Mouse (Mus musculus) MEL (cell line): ENCODE data around the gene Necab3. TPM values are rescaled to one million over a fixed set of nuclear protein-coding genes. Genes with fewer than 3 reads are reported as not detected.

Experiments used
- DNase-seq: peaks from one replicate; pipeline ENCODE4 v3.0.0; 2011; ENCODE audit warnings: low read depth, low spot score
- H3K27ac ChIP-seq: 2 replicates; pipeline ENCODE4 v1.5.1; 2012; ENCODE audit warnings: low read depth, mild to moderate bottlenecking, control low read depth, low read length, moderate library complexity; ENCODE audit not compliant: control insufficient read depth
- H3K27me3 ChIP-seq, 2 experiments: fragments of 150-350 bp in 1 of 2; sonication (generic) in 1 of 2; 2 replicates each; pipeline ENCODE4 v1.6.1; 2012; ENCODE audit warnings: low read length in 2 of 2, mild to moderate bottlenecking in 2 of 2, improper control_type of control experiment in 1 of 2, moderate library complexity in 1 of 2; ENCODE audit not compliant: insufficient read depth in 2 of 2, control insufficient read depth in 1 of 2
- H3K36me3 ChIP-seq, 2 experiments: 2 replicates each; pipeline ENCODE4 v1.6.1; 2012 to 2014; ENCODE audit warnings: low read length in 2 of 2, improper control_type of control experiment in 1 of 2, inconsistent platforms in 1 of 2, mild to moderate bottlenecking in 1 of 2; ENCODE audit not compliant: insufficient read depth in 2 of 2, control insufficient read depth in 1 of 2
- H3K4me1 ChIP-seq, 2 experiments: fragments of 150-350 bp in 1 of 2; sonication (generic) in 1 of 2; 2 replicates each; pipeline ENCODE4 v1.6.1; 2012; ENCODE audit warnings: low read length in 2 of 2, improper control_type of control experiment in 1 of 2, mild to moderate bottlenecking in 1 of 2; ENCODE audit not compliant: insufficient read depth in 2 of 2, control insufficient read depth in 1 of 2
- H3K4me3 ChIP-seq, 2 experiments: fragments of 150-350 bp in 1 of 2; sonication (generic) in 1 of 2; 2 replicates each; pipeline ENCODE4 v1.5.1; 2012; ENCODE audit warnings: low read depth in 2 of 2, low read length in 2 of 2, mild to moderate bottlenecking in 2 of 2, moderate library complexity in 2 of 2, control low read depth in 1 of 2, improper control_type of control experiment in 1 of 2; ENCODE audit not compliant: control insufficient read depth in 1 of 2, insufficient read depth in 1 of 2
- H3K79me2 ChIP-seq: 2 replicates; pipeline ENCODE4 v1.6.1; 2012; ENCODE audit warnings: mild to moderate bottlenecking, low read length, moderate library complexity; ENCODE audit not compliant: control insufficient read depth, poor library complexity, insufficient read depth
- H3K9ac ChIP-seq: 2 replicates; pipeline ENCODE4 v1.6.1; 2012; ENCODE audit warnings: low read depth, mild to moderate bottlenecking, control low read depth, low read length, moderate library complexity; ENCODE audit not compliant: control insufficient read depth, poor library complexity, severe bottlenecking
- H3K9me3 ChIP-seq: fragments of 150-350 bp; sonication (generic); replicated peaks from 2 replicates; pipeline ENCODE4 v1.6.1; 2012; ENCODE audit warnings: mild to moderate bottlenecking, low read length, improper control_type of control experiment, moderate library complexity; ENCODE audit not compliant: insufficient read depth
- BHLHE40 ChIP-seq: IDR thresholded peaks from 2 replicates; pipeline ENCODE4 v1.6.1; 2012; ENCODE audit warnings: low read depth, mild to moderate bottlenecking, inconsistent platforms, low read length, improper control_type of control experiment, borderline replicate concordance
- CHD1 ChIP-seq: IDR thresholded peaks from 2 replicates; pipeline ENCODE4 v1.6.1; 2012; ENCODE audit warnings: low read depth, mild to moderate bottlenecking, inconsistent platforms, low read length, improper control_type of control experiment
- CHD2 ChIP-seq: IDR thresholded peaks from 2 replicates; pipeline ENCODE4 v1.6.1; 2011; ENCODE audit warnings: low read length, improper control_type of control experiment
- CTCF ChIP-seq, 3 experiments: IDR thresholded peaks in 2 of 3; conservative IDR thresholded peaks in 1 of 3; 2 replicates each; pipeline ENCODE4 v1.5.1; 2011 to 2012; ENCODE audit warnings: low read length in 3 of 3, low read depth in 2 of 3, mild to moderate bottlenecking in 2 of 3, improper control_type of control experiment in 1 of 3, inconsistent platforms in 1 of 3, mixed read lengths in 1 of 3, moderate library complexity in 1 of 3; ENCODE audit not compliant: control insufficient read depth in 1 of 3, insufficient read depth in 1 of 3, poor library complexity in 1 of 3, severe bottlenecking in 1 of 3
- E2F4 ChIP-seq: IDR thresholded peaks from 2 replicates; pipeline ENCODE4 v1.6.1; 2011; ENCODE audit warnings: low read depth, low read length, improper control_type of control experiment, borderline replicate concordance
- EP300 ChIP-seq, 2 experiments: IDR thresholded peaks; 2 replicates each; pipeline ENCODE4 v1.6.1; 2011; ENCODE audit warnings: improper control_type of control experiment in 2 of 2, low read length in 2 of 2, low read depth in 1 of 2, mild to moderate bottlenecking in 1 of 2
- ETS1 ChIP-seq: IDR thresholded peaks from 2 replicates; pipeline ENCODE4 v1.6.1; 2012; ENCODE audit warnings: low read depth, mild to moderate bottlenecking, inconsistent platforms, low read length, improper control_type of control experiment, moderate library complexity
- GATA1 ChIP-seq: IDR thresholded peaks from 2 replicates; pipeline ENCODE4 v1.6.1; 2011; ENCODE audit warnings: low read depth, low read length, improper control_type of control experiment
- HCFC1 ChIP-seq: IDR thresholded peaks from 2 replicates; pipeline ENCODE4 v1.6.1; 2012; ENCODE audit warnings: low read depth, mild to moderate bottlenecking, inconsistent platforms, low read length, improper control_type of control experiment, moderate library complexity
- JUND ChIP-seq: IDR thresholded peaks from 2 replicates; pipeline ENCODE4 v1.6.1; 2011; ENCODE audit warnings: low read depth, mild to moderate bottlenecking, improper control_type of control experiment, low read length
- KAT2A ChIP-seq: conservative IDR thresholded peaks from 2 replicates; pipeline ENCODE4 v1.6.1; 2012; ENCODE audit warnings: low read depth, low read length, improper control_type of control experiment, inconsistent platforms
- MAFK ChIP-seq: IDR thresholded peaks from 2 replicates; pipeline ENCODE4 v1.6.1; 2011; ENCODE audit warnings: low read depth, mild to moderate bottlenecking, low read length, improper control_type of control experiment, borderline replicate concordance
- MAX ChIP-seq: IDR thresholded peaks from 2 replicates; pipeline ENCODE4 v1.6.1; 2011; ENCODE audit warnings: low read length, improper control_type of control experiment
- MAZ ChIP-seq: IDR thresholded peaks from 2 replicates; pipeline ENCODE4 v1.6.1; 2012; ENCODE audit warnings: low read depth, mild to moderate bottlenecking, inconsistent platforms, low read length, improper control_type of control experiment
- MXI1 ChIP-seq: IDR thresholded peaks from 2 replicates; pipeline ENCODE4 v1.6.1; 2011; ENCODE audit warnings: mild to moderate bottlenecking, low read depth, low read length, improper control_type of control experiment
- MYB ChIP-seq: IDR thresholded peaks from 2 replicates; pipeline ENCODE4 v1.6.1; 2011; ENCODE audit warnings: mild to moderate bottlenecking, low read depth, low read length, improper control_type of control experiment
- MYC ChIP-seq: IDR thresholded peaks from 2 replicates; pipeline ENCODE4 v1.6.1; 2011; ENCODE audit warnings: low read depth, mild to moderate bottlenecking, low read length, improper control_type of control experiment, moderate library complexity
- NELFE ChIP-seq: IDR thresholded peaks from 2 replicates; pipeline ENCODE4 v1.6.1; 2011; ENCODE audit warnings: low read depth, low read length, improper control_type of control experiment
- NRF1 ChIP-seq: IDR thresholded peaks from 2 replicates; pipeline ENCODE4 v1.6.1; 2014; ENCODE audit warnings: low read depth, mild to moderate bottlenecking, inconsistent platforms, low read length, improper control_type of control experiment, moderate library complexity; ENCODE audit not compliant: poor library complexity, insufficient read depth, severe bottlenecking
- POLR2A ChIP-seq, 2 experiments: IDR thresholded peaks; 2 replicates each; pipeline ENCODE4 v1.6.1; 2011 to 2012; ENCODE audit warnings: low read length in 2 of 2, mild to moderate bottlenecking in 2 of 2, control low read depth in 1 of 2, improper control_type of control experiment in 1 of 2, low read depth in 1 of 2, moderate library complexity in 1 of 2; ENCODE audit not compliant: control insufficient read depth in 1 of 2, insufficient read depth in 1 of 2, poor library complexity in 1 of 2
- POLR2AphosphoS2 ChIP-seq: IDR thresholded peaks from 2 replicates; pipeline ENCODE4 v1.6.1; 2011; ENCODE audit warnings: low read length, improper control_type of control experiment
- POLR2AphosphoS5 ChIP-seq: IDR thresholded peaks from 2 replicates; pipeline ENCODE4 v1.6.1; 2012; ENCODE audit warnings: low read depth, borderline replicate concordance, mild to moderate bottlenecking, inconsistent platforms, low read length, moderate library complexity, mixed read lengths
- RCOR1 ChIP-seq: IDR thresholded peaks from 2 replicates; pipeline ENCODE4 v1.6.1; 2012; ENCODE audit warnings: low read depth, mild to moderate bottlenecking, inconsistent platforms, low read length, improper control_type of control experiment
- SMC3 ChIP-seq: IDR thresholded peaks from 2 replicates; pipeline ENCODE4 v1.6.1; 2011; ENCODE audit warnings: low read depth, low read length, improper control_type of control experiment
- TBP ChIP-seq: IDR thresholded peaks from 2 replicates; pipeline ENCODE4 v1.8.0; 2011; ENCODE audit warnings: low read depth, low read length, improper control_type of control experiment
- TCF12 ChIP-seq: IDR thresholded peaks from 2 replicates; pipeline ENCODE4 v1.6.1; 2014; ENCODE audit warnings: low read depth, mild to moderate bottlenecking, inconsistent platforms, low read length, improper control_type of control experiment, moderate library complexity
- UBTF ChIP-seq: IDR thresholded peaks from 2 replicates; pipeline ENCODE4 v1.6.1; 2012; ENCODE audit warnings: low read depth, mild to moderate bottlenecking, inconsistent platforms, low read length, improper control_type of control experiment, moderate library complexity, borderline replicate concordance; ENCODE audit not compliant: insufficient read depth
- USF1 ChIP-seq: IDR thresholded peaks from 2 replicates; pipeline ENCODE4 v1.6.1; 2014; ENCODE audit warnings: low read depth, mild to moderate bottlenecking, inconsistent platforms, low read length, improper control_type of control experiment, moderate library complexity
- USF2 ChIP-seq, 2 experiments: IDR thresholded peaks; 2 replicates each; pipeline ENCODE4 v1.6.1; 2011 to 2012; ENCODE audit warnings: improper control_type of control experiment in 2 of 2, low read length in 2 of 2, borderline replicate concordance in 1 of 2, inconsistent platforms in 1 of 2, low read depth in 1 of 2, mild to moderate bottlenecking in 1 of 2; ENCODE audit not compliant: insufficient read depth in 1 of 2
- ZC3H11A ChIP-seq: IDR thresholded peaks from 2 replicates; pipeline ENCODE4 v1.6.1; 2012; ENCODE audit warnings: low read depth, mild to moderate bottlenecking, inconsistent platforms, low read length, improper control_type of control experiment
- ZNF384 ChIP-seq: IDR thresholded peaks from 2 replicates; pipeline ENCODE4 v1.6.1; 2012; ENCODE audit warnings: low read depth, mild to moderate bottlenecking, inconsistent platforms, low read length, improper control_type of control experiment
- polyA plus RNA-seq, 2 experiments: library from polyadenylated mRNA; stranded (reverse) in 1 of 2; unstranded in 1 of 2; fragments of >175 nt in 1 of 2; fragments of >200 nt in 1 of 2; gene quantifications; 2 replicates each; pipeline versions ENCODE4 v1.2.1 to v1.2.4; 2012; ENCODE audit warnings: low replicate concordance in 2 of 2, low read depth in 1 of 2; ENCODE audit not compliant: insufficient read length in 2 of 2, insufficient read depth in 1 of 2, missing spikeins in 1 of 2
- total RNA-seq: library from RNA; depleted of rRNA; stranded (reverse); fragments of 300-350 nt; gene quantifications from 2 replicates; pipeline ENCODE4 v1.2.3, GENCODE M21; 2012

The Necab3 gene
- total and polyA plus RNA-seq, 3 experiments: 4.0 to 12.1 TPM; not detected in 1

GRCm38 (mm10) chr2:154569836-154570286 lies 11.2 kb upstream of the Necab3 start, which contains the start of gene E2f1:
Gene E2f1 (minus strand): TSS chr2:154569892.
- no peaks in the 10 kb centered on the region for H3K9me3 ChIP-seq

GRCm38 (mm10) chr2:154569071-154569748 lies 10.5 kb upstream of the Necab3 start:
- Histone ChIP-seq H3K27ac (peak overlapping the region; percentile 98), H3K4me3 (peak overlapping the region; percentile 68 to 72), H3K4me1 (peaks cover 0 to 23% of the 10 kb centered on the region in 2 experiments; a peak in 3 of 4 replicates), H3K9me3 (no peaks in the 10 kb centered on the region), H3K9ac (peak overlapping the region; percentile 86), H3K79me2 (peaks cover 32% of the 10 kb centered on the region), H3K27me3 (no peaks in the 10 kb centered on the region), H3K36me3 (peaks cover 0 to 23% of the 10 kb centered on the region in 2 experiments; a peak in 2 of 4 replicates)
- peak; percentile 96 for DNase-seq
- TF ChIP-seq HCFC1: peak; percentile 70
- TF ChIP-seq GATA1: peak; percentile 73
- no peak for TF ChIP-seq UBTF
- TF ChIP-seq POLR2AphosphoS5: peak; percentile 68; the same call in 1 of the 2 replicates
- TF ChIP-seq CTCF (IDR thresholded peaks at IDR 0.05 in 2 of 3, conservative IDR thresholded peaks at IDR 0.05 in 1 of 3; ENCODE audit: control insufficient read depth in 1 of 3, insufficient read depth in 1 of 3, low read depth in 2 of 3, low read length in 3 of 3, poor library complexity in 1 of 3, severe bottlenecking in 1 of 3): no peak
- TF ChIP-seq USF2 (IDR thresholded peaks at IDR 0.05; ENCODE audit: borderline replicate concordance in 1 of 2, insufficient read depth in 1 of 2, low read depth in 1 of 2, low read length in 2 of 2): peak; percentile 47 to 90; a peak in 3 of 4 replicates
- peak; percentile 63; the same call in 1 of the 2 replicates for TF ChIP-seq POLR2AphosphoS2
- peak; percentile 99 for TF ChIP-seq BHLHE40
- TF ChIP-seq TCF12: peak; percentile 79
- TF ChIP-seq CHD1: no peak; the same call in 1 of the 2 replicates
- peak; percentile 51 for TF ChIP-seq TBP
- peak; percentile 63 to 81 for TF ChIP-seq EP300 (IDR thresholded peaks at IDR 0.05; ENCODE audit: low read depth in 1 of 2, low read length in 2 of 2)
- no peak for TF ChIP-seq CHD2
- peak; percentile 92 for TF ChIP-seq ETS1
- TF ChIP-seq ZNF384: no peak
- TF ChIP-seq MYB: 0 out of 2 replicates have a peak, but pooled peaks have one; percentile 20
- peak; percentile 97 for TF ChIP-seq MXI1
- no peak; the same call in 1 of the 2 replicates for TF ChIP-seq SMC3

More at GRCm38 (mm10) chr2:154569836-154570286, 11.2 kb upstream of the Necab3 start, which contains the start of gene E2f1:
- peaks cover 32% of the 10 kb centered on the region for H3K79me2 ChIP-seq
- peak within 1 kb of the TSS; percentile 98 for H3K27ac ChIP-seq
- peaks cover 0 to 23% of the 10 kb centered on the region in 2 experiments; a peak in 3 of 4 replicates for H3K4me1 ChIP-seq
- peak within 1 kb of the TSS; percentile 68 to 72 for H3K4me3 ChIP-seq
- no peaks in the 10 kb centered on the region for H3K27me3 ChIP-seq
- TF ChIP-seq POLR2A (IDR thresholded peaks at IDR 0.05; ENCODE audit: control insufficient read depth in 1 of 2, insufficient read depth in 1 of 2, low read depth in 1 of 2, low read length in 2 of 2, poor library complexity in 1 of 2) (peak in 1 of 2 experiments; percentile 83; a peak in 2 of 4 replicates), USF2 (IDR thresholded peaks at IDR 0.05; ENCODE audit: borderline replicate concordance in 1 of 2, insufficient read depth in 1 of 2, low read depth in 1 of 2, low read length in 2 of 2) (no peak), SMC3 (no peak), MYC (no peak), TCF12 (no peak), TBP (peak; percentile 71), ZC3H11A (no peak), JUND (no peak), USF1 (peak; percentile 89), MAX (peak; percentile 70), MXI1 (peak; percentile 41; the same call in 1 of the 2 replicates), ETS1 (no peak), POLR2AphosphoS2 (peak; percentile 64; the same call in 1 of the 2 replicates), RCOR1 (no peak), CTCF (IDR thresholded peaks at IDR 0.05 in 2 of 3, conservative IDR thresholded peaks at IDR 0.05 in 1 of 3; ENCODE audit: control insufficient read depth in 1 of 3, insufficient read depth in 1 of 3, low read depth in 2 of 3, low read length in 3 of 3, poor library complexity in 1 of 3, severe bottlenecking in 1 of 3) (no peak), MAFK (no peak), CHD1 (no peak), HCFC1 (peak; percentile 59; the same call in 1 of the 2 replicates), NRF1 (peak; percentile 74), E2F4 (peak; percentile 39; the same call in 1 of the 2 replicates), BHLHE40 (no peak), NELFE (peak; percentile 66), KAT2A (no peak), MAZ (peak; percentile 47; the same call in 1 of the 2 replicates), MYB (no peak), UBTF (no peak)
- peak; percentile 97 for DNase-seq
- peaks cover 0 to 23% of the 10 kb centered on the region in 2 experiments; a peak in 2 of 4 replicates for H3K36me3 ChIP-seq
- peak within 1 kb of the TSS; percentile 86 for H3K9ac ChIP-seq
